Mouse (Mus musculus): ENCODE measurements at regions not wholly inside any gene's neighbourhood (a gene's known extent, or its start where the extent isn't known, plus 50 kb on each side); places are given as distances from the start of the nearest gene placed in this dataset.

GRCm38 (mm10) chr11:56716953-56717352, 294.2 kb upstream of the Gria1 start:
- DNase-seq (ENCODE audit: low spot score) = no peak

GRCm38 (mm10) chr11:56725141-56725540, 286.0 kb upstream of the Gria1 start:
- no peak for DNase-seq (ENCODE audit: low spot score)

GRCm38 (mm10) chr11:56726161-56726560, 285.0 kb upstream of the Gria1 start:
- DNase-seq (ENCODE audit: low spot score) = no peak

GRCm38 (mm10) chr11:56727556-56727955, 283.6 kb upstream of the Gria1 start:
- DNase-seq (ENCODE audit: low spot score) = peak; percentile 35

GRCm38 (mm10) chr11:56728204-56729002, 282.8 kb upstream of the Gria1 start:
- peak; percentile 55 for DNase-seq (ENCODE audit: low spot score)

- no peak for DNase-seq (ENCODE audit: low spot score)
These were observed 269.3 kb upstream of the Gria1 start for GRCm38 (mm10) chr11:56741857-56742256.

GRCm38 (mm10) chr11:56750032-56750431, 261.2 kb upstream of the Gria1 start:
- DNase-seq (ENCODE audit: low spot score) = no peak

- no peak for DNase-seq (ENCODE audit: low spot score)
These were observed 260.5 kb upstream of the Gria1 start for GRCm38 (mm10) chr11:56750639-56751038.

GRCm38 (mm10) chr11:56751918-56752317, 259.3 kb upstream of the Gria1 start:
- peak; percentile 49 for DNase-seq (ENCODE audit: low spot score)

GRCm38 (mm10) chr11:56753699-56754098, 257.5 kb upstream of the Gria1 start:
- DNase-seq (ENCODE audit: low spot score) = no peak

- DNase-seq (ENCODE audit: low spot score) = no peak
These were observed 250.7 kb upstream of the Gria1 start for GRCm38 (mm10) chr11:56760474-56760873.

GRCm38 (mm10) chr11:56762467-56763120, 248.6 kb upstream of the Gria1 start:
- DNase-seq (ENCODE audit: low spot score) = peak; percentile 61

- DNase-seq (ENCODE audit: low spot score) = no peak
These were observed 243.8 kb upstream of the Gria1 start for GRCm38 (mm10) chr11:56767424-56767823.

- DNase-seq (ENCODE audit: low spot score) = no peak
These were observed 224.8 kb upstream of the Gria1 start for GRCm38 (mm10) chr11:56786351-56786750.

GRCm38 (mm10) chr11:56792691-56793090, 218.5 kb upstream of the Gria1 start:
- no peak for DNase-seq (ENCODE audit: low spot score)

- DNase-seq (ENCODE audit: low spot score) = no peak
These were observed 203.9 kb upstream of the Gria1 start for GRCm38 (mm10) chr11:56807314-56807713.

GRCm38 (mm10) chr11:56810141-56810540, 201.0 kb upstream of the Gria1 start:
- no peak for DNase-seq (ENCODE audit: low spot score)

GRCm38 (mm10) chr11:56812121-56812520, 199.1 kb upstream of the Gria1 start:
- no peak for DNase-seq (ENCODE audit: low spot score)

- peak; percentile 2 for DNase-seq (ENCODE audit: low spot score)
These were observed 187.7 kb upstream of the Gria1 start for GRCm38 (mm10) chr11:56823471-56823870.

- DNase-seq (ENCODE audit: low spot score) = no peak
These were observed 183.7 kb upstream of the Gria1 start for GRCm38 (mm10) chr11:56827499-56827898.

GRCm38 (mm10) chr11:56862649-56863048, 148.5 kb upstream of the Gria1 start:
- peak; percentile 64 for DNase-seq (ENCODE audit: low spot score)

- DNase-seq (ENCODE audit: low spot score) = no peak
These were observed 139.5 kb upstream of the Gria1 start for GRCm38 (mm10) chr11:56871640-56872039.

GRCm38 (mm10) chr11:56898548-56898951, 112.6 kb upstream of the Gria1 start:
- DNase-seq (ENCODE audit: low spot score) = no peak

Measured in heart, adult 8-10 months (tissue).